In genomic region chr17:79600108-79600507, GRCm38 (mm10) we compare ENCODE assay signal across 15 mouse cellular contexts.
"Had no signal": no experiment of that assay in that cellular context is flagged by ENCODE, and none has a peak within 500 bp of the region (broad histone marks: within the 10 kb centered on the region; RNA-seq: fewer than 3 reads in every experiment).

No protein-coding gene starts in this region.

- H3K9me3 ChIP-seq: limb, embryonic 12.5 days; limb, embryonic 15.5 days; liver, embryonic 15.5 days; midbrain, embryonic 13.5 days had no signal

- H3K4me3 ChIP-seq: layer of hippocampus, adult 2 months; limb, embryonic 12.5 days; limb, embryonic 15.5 days; liver, embryonic 15.5 days; midbrain, embryonic 13.5 days had no signal

- H3K27me3 ChIP-seq: limb, embryonic 12.5 days; limb, embryonic 15.5 days; liver, embryonic 15.5 days; midbrain, embryonic 13.5 days had no signal

- H3K4me1 ChIP-seq: limb, embryonic 12.5 days; limb, embryonic 15.5 days had no signal

- H3K4me2 ChIP-seq: limb, embryonic 12.5 days; limb, embryonic 15.5 days; liver, embryonic 11.5 days; liver, embryonic 15.5 days; midbrain, embryonic 13.5 days had no signal

- H3K9ac ChIP-seq: limb, embryonic 12.5 days; limb, embryonic 15.5 days; liver, embryonic 15.5 days; midbrain, embryonic 13.5 days had no signal

- H3K27ac ChIP-seq: kidney, postnatal 0 days; layer of hippocampus, adult 2 months; limb, embryonic 12.5 days; limb, embryonic 15.5 days; liver, embryonic 15.5 days; midbrain, embryonic 13.5 days had no signal

- ATAC-seq: midbrain, embryonic 16.5 days had no signal

- DNase-seq: kidney, postnatal 25 days; layer of hippocampus, adult 9-11 months; lung, adult 2 months; lung, postnatal 14 days; lung, postnatal 4 days; thymus, adult 18-20 months; thymus, postnatal 36 days had no signal

- H3K36me3 ChIP-seq: limb, embryonic 12.5 days; limb, embryonic 15.5 days; liver, embryonic 15.5 days; midbrain, embryonic 13.5 days had no signal
